Mouse (Mus musculus): Measurements from ENCODE around the gene Slc25a25. TPM values are rescaled to one million over a fixed set of nuclear protein-coding genes. Genes with fewer than 3 reads are reported as not detected.

Slc25a25 gene
- total and polyA plus RNA-seq, 3 experiments = 6.6 to 10.0 (median 9.8) TPM

GRCm38 (mm10) chr2:32381141-32381774 is 70.0 kb downstream of the Slc25a25 start:
- H3K4me3 ChIP-seq (replicated peaks in 1 of 3; ENCODE audit: low read depth in 2 of 3, low read length in 2 of 3, poor library complexity in 1 of 3) = peak overlapping the region; percentile 58 to 71 (median 67)
- no peak for DNase-seq (ENCODE audit: extremely low read depth)
- peaks cover 5 to 15% of the 10 kb centered on the region in 2 experiments for H3K4me1 ChIP-seq (ENCODE audit: control insufficient read depth in 1 of 2, insufficient read depth in 2 of 2)
- H3K36me3 ChIP-seq (replicated peaks in 1 of 2; ENCODE audit: control insufficient read depth in 1 of 2, insufficient read depth in 1 of 2, low read length in 1 of 2) = peaks cover 34 to 43% of the 10 kb centered on the region in 2 experiments
- peak; percentile 94 for TF ChIP-seq MAFK (IDR thresholded peaks at IDR 0.05; ENCODE audit: insufficient replicate concordance, low read length)
- no peak for TF ChIP-seq MXI1 (IDR thresholded peaks at IDR 0.05; ENCODE audit: low read depth, low read length)
- no peak overlapping the region for H3K27ac ChIP-seq (ENCODE audit: insufficient read depth, low read depth)
- H3K4me2 ChIP-seq (ENCODE audit: insufficient read depth, low read depth, poor library complexity, severe bottlenecking) = peak overlapping the region; percentile 29
- dilution Hi-C loops (cut with MboI; ENCODE audit: extremely low pct_ligation_motif_present, extremely low pct_unique_long_range_greater_than_20kb, low sequenced_read_pairs) = no loop called here
- peaks cover 42% of the 10 kb centered on the region for H3K27me3 ChIP-seq (replicated peaks)
- in situ Hi-C loops (cut with MboI; ENCODE audit: low pct_ligation_motif_present, low pct_unique_long_range_greater_than_20kb, low sequenced_read_pairs) = no loop called here
- peak overlapping the region; percentile 69 for H3K9ac ChIP-seq (ENCODE audit: insufficient read depth, low read depth)
- H3K79me2 ChIP-seq (replicated peaks; ENCODE audit: control insufficient read depth, extremely low read depth, insufficient read depth, poor library complexity, severe bottlenecking) = no peaks in the 10 kb centered on the region
- no peaks in the 10 kb centered on the region for H3K9me3 ChIP-seq (replicated peaks; ENCODE audit: low read length)

DNA sequence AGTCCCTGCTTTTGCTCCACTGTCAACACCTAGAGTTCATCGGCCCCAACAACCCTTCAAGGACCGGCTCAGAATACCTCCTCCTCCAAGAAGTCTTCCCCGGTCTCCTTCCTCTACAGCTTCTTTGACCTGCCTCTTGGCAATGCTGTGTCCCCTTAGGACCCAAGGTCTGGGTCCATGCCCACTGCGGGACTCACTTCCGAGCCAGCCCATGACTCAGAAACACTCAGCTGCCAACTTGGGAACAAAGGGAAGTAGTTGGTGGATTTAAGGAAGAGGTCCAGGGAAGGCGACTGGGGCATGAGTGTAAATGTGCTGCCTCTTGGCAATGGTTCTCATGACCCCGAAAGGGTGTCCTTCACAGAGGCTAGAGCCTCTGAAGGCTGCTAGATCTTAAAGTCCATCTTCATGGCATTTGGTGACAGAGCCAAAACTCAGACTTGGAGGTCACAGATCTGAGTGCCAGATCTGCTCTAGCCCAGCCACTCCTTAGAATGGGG is 71.2 kb downstream of the Slc25a25 start:
- H3K79me2 ChIP-seq (replicated peaks; ENCODE audit: control insufficient read depth, extremely low read depth, insufficient read depth, poor library complexity, severe bottlenecking) = no peaks in the 10 kb centered on the region
- peaks cover 30% of the 10 kb centered on the region for H3K27me3 ChIP-seq (replicated peaks)
- no peaks in the 10 kb centered on the region for H3K9me3 ChIP-seq (replicated peaks; ENCODE audit: low read length)
- DNase-seq (ENCODE audit: extremely low read depth) = no peak
- peaks cover 46 to 55% of the 10 kb centered on the region in 2 experiments for H3K36me3 ChIP-seq (replicated peaks in 1 of 2; ENCODE audit: control insufficient read depth in 1 of 2, insufficient read depth in 1 of 2, low read length in 1 of 2)
- no peak overlapping the region for H3K27ac ChIP-seq (ENCODE audit: insufficient read depth, low read depth)
- H3K4me3 ChIP-seq (replicated peaks in 1 of 3; ENCODE audit: low read depth in 2 of 3, low read length in 2 of 3, poor library complexity in 1 of 3) = no peak overlapping the region
- peaks cover 5 to 15% of the 10 kb centered on the region in 2 experiments for H3K4me1 ChIP-seq (ENCODE audit: control insufficient read depth in 1 of 2, insufficient read depth in 2 of 2)
- dilution Hi-C loops (cut with MboI; ENCODE audit: extremely low pct_ligation_motif_present, extremely low pct_unique_long_range_greater_than_20kb, low sequenced_read_pairs) = no loop called here
- H3K9ac ChIP-seq (ENCODE audit: insufficient read depth, low read depth) = no peak overlapping the region
- in situ Hi-C loops (cut with MboI; ENCODE audit: low pct_ligation_motif_present, low pct_unique_long_range_greater_than_20kb, low sequenced_read_pairs) = no loop called here
- no peak for TF ChIP-seq NELFE (IDR thresholded peaks at IDR 0.05; ENCODE audit: low read depth, low read length)
- TF ChIP-seq POLR2AphosphoS2 (IDR thresholded peaks at IDR 0.05; ENCODE audit: low read depth, low read length) = no peak
- TF ChIP-seq ETS1 (conservative IDR thresholded peaks at IDR 0.05; ENCODE audit: low read depth, low read length) = no peak
- TF ChIP-seq GABPA (IDR thresholded peaks at IDR 0.05; ENCODE audit: insufficient replicate concordance, low read depth, low read length) = no peak
- TF ChIP-seq BHLHE40 (IDR thresholded peaks at IDR 0.05; ENCODE audit: low read depth, low read length) = no peak
- TF ChIP-seq CTCF (conservative IDR thresholded peaks at IDR 0.05 in 1 of 2, IDR thresholded peaks at IDR 0.05 in 1 of 2; ENCODE audit: low read depth in 2 of 2, low read length in 2 of 2) = no peak
- TF ChIP-seq MXI1 (IDR thresholded peaks at IDR 0.05; ENCODE audit: low read depth, low read length) = no peak
- no peak for TF ChIP-seq MAFK (IDR thresholded peaks at IDR 0.05; ENCODE audit: insufficient replicate concordance, low read length)
- TF ChIP-seq JUN (IDR thresholded peaks at IDR 0.05; ENCODE audit: insufficient read depth, low read depth, low read length) = no peak
- TF ChIP-seq IRF4 (IDR thresholded peaks at IDR 0.05; ENCODE audit: low read depth, low read length) = no peak
- TF ChIP-seq CHD1 (IDR thresholded peaks at IDR 0.05; ENCODE audit: low read depth, low read length) = no peak
- no peak for TF ChIP-seq JUND (conservative IDR thresholded peaks at IDR 0.05; ENCODE audit: low read depth, low read length)
- no peak for TF ChIP-seq SMC3 (IDR thresholded peaks at IDR 0.05; ENCODE audit: low read depth, low read length)
- no peak for TF ChIP-seq CHD2 (IDR thresholded peaks at IDR 0.05; ENCODE audit: low read length)
- TF ChIP-seq NRF1 (IDR thresholded peaks at IDR 0.05; ENCODE audit: low read depth, low read length) = no peak
- TF ChIP-seq USF2 (conservative IDR thresholded peaks at IDR 0.05; ENCODE audit: low read depth, low read length) = no peak
- TF ChIP-seq PAX5 (IDR thresholded peaks at IDR 0.05; ENCODE audit: low read length) = no peak
- H3K4me2 ChIP-seq (ENCODE audit: insufficient read depth, low read depth, poor library complexity, severe bottlenecking) = no peak overlapping the region
